Mouse (Mus musculus) embryonic stem cell, embryonic (primary cell): ENCODE data around the gene Irf2bpl.

ENCODE experiments used
- CTCF ChIA-PET, 4 experiments: fragments of 300-600 bp in 2 of 4; fragments of 350-600 bp in 2 of 4; sonication (Branson Sonifier 250); formaldehyde crosslinking; loops; one replicate each; lab custom pipeline; 2022; ENCODE audit warnings: inconsistent platforms in 2 of 4; lab: Charles Lee
- POLR2A ChIA-PET, 4 experiments: fragments of 300-600 bp in 2 of 4; fragments of 350-600 bp in 2 of 4; sonication (Branson Sonifier 250); formaldehyde crosslinking; loops; one replicate each; lab custom pipeline; 2022; ENCODE audit warnings: antibody characterized with exemption in 4 of 4, inconsistent platforms in 1 of 4; lab: Charles Lee

Gene Irf2bpl

DNA sequence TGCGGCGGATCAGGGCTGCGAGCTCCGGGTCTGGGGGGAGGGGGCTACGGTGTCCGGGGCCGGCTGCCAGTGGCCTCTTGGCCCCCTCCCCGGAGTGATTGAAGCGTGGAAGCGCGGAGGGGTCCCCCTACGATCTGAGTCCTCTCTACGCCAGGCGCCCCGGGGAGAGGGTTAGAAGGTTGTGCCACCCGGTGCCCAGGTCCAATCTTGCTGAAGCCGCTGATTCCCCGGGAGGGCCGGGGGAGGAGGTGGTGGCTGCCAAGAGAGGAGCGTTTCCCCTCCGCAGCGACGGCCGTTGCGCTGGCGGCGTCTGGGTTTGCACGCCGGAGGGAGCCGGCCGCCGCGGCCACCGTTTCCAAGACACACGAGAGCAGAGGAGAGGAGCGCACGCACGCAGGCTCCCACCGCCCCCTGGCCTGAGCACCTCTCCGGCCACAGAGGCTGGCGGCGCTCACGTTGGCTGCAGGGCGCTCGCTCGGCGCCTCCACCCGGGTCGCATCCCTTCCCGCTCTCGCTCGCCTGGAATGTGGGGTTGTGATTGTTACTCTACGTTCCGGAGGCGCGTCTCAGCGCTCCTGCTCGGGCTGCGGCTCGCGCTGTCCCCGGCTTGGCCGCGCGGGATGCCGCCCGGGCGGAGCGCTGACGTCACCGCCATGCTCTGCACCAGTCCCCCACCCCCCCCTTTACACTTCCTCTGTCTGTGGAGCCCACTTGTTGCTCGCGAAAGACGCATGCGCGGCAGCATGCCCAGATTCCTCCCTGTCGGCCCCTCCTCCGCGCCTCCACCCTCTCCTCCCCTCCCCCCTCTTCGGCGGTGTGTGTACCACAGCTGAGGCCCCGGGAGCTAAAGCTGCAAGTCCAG, at the start of gene Irf2bpl:
TSS of gene Irf2bpl (minus strand) at position 602 of the 862 bp plus-strand sequence.
- CTCF ChIA-PET, result interaction anchor here (0.6 to 1.8 kb wide), 7 partner anchors 10 to 63 kb away, joined by 4 to 8 read pairs (median 4); partner anchors contain the start of gene Cipc (in 1 of the 4)
- POLR2A ChIA-PET, result interaction anchor here (0.6 to 29.2 kb wide), 83 partner anchors 7 to 1362 kb away, joined by 3 to 529 read pairs (median 7); partner anchors contain the start of gene Cipc (in 1 of the 4)

DNA sequence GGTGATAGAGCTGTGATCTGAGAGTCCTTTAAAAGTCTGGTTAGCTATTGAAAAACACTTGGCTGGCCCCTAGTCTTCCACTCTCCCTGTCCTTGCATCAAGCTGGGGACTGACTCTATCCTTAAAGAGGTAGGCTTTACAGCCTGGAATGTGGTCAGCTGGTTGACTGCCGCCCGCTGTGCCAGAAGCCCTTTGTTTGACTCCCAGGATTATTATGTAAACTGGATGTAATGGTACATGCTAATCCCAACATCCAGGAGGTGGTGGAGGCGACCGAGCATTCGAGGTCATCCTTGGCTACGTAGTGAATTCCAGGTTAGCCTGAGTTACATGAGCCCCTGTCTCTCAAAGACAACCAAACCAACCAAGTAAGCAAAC, 48.0 kb upstream of the Irf2bpl start:
- ChIA-PET CTCF (interaction anchor here (0.5 to 3.7 kb wide), 43 partner anchors 9 to 217 kb away, joined by 3 to 20 read pairs (median 4); partner anchors contain the start of genes Cipc (in 1 of the 4) and Irf2bpl (in 1 of the 4)), POLR2A (interaction anchor here (0.6 to 13.3 kb wide), 121 partner anchors 9 to 1142 kb away, joined by 3 to 294 read pairs (median 6); partner anchors contain the start of genes Cipc (in 3 of the 4), Irf2bpl (in 3 of the 4) and Pomt2 (in 1 of the 4))

DNA sequence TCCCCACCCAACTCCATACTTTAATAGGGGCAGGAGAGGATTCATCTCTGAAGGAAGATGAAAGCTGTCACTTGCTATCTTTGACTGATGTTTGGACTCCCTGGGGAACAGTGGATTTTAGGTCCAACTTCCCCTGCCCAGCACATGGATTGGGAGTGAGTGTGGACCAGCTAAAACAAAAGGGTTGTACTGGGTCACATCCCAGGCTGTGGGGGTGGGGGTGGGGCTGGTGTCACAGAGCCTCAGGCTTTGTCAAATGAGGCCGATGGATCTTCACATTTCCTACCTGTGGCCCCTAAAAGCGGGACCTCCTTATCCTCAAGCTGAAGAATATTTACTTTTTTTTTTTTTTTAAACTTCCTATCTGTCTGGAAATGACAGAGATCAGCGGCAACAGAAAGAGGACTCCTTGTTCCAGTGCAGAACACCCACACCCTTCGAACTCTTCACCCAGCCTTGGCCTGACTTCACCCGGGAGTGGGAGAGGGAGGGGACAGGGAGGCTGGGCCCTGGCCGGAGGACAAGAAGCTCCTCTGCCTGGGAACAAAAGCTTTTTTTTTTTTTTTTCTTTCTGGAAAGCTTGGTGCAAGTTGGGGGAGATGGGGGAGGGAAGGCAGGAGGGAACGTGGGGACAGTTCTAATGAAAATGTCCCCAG, 47.4 kb upstream of the Irf2bpl start:
- POLR2A ChIA-PET, result interaction anchor here (0.6 to 13.3 kb wide), 142 partner anchors 8 to 1141 kb away, joined by 3 to 294 read pairs (median 5); partner anchors contain the start of genes Cipc (in 3 of the 4), Irf2bpl (in 2 of the 4), Pomt2 (in 1 of the 4) and Zdhhc22 (in 1 of the 4)
- CTCF ChIA-PET, result interaction anchor here (0.5 to 3.7 kb wide), 53 partner anchors 8 to 217 kb away, joined by 3 to 20 read pairs (median 4); partner anchors contain the start of genes Cipc (in 2 of the 4) and Irf2bpl (in 1 of the 4)

DNA sequence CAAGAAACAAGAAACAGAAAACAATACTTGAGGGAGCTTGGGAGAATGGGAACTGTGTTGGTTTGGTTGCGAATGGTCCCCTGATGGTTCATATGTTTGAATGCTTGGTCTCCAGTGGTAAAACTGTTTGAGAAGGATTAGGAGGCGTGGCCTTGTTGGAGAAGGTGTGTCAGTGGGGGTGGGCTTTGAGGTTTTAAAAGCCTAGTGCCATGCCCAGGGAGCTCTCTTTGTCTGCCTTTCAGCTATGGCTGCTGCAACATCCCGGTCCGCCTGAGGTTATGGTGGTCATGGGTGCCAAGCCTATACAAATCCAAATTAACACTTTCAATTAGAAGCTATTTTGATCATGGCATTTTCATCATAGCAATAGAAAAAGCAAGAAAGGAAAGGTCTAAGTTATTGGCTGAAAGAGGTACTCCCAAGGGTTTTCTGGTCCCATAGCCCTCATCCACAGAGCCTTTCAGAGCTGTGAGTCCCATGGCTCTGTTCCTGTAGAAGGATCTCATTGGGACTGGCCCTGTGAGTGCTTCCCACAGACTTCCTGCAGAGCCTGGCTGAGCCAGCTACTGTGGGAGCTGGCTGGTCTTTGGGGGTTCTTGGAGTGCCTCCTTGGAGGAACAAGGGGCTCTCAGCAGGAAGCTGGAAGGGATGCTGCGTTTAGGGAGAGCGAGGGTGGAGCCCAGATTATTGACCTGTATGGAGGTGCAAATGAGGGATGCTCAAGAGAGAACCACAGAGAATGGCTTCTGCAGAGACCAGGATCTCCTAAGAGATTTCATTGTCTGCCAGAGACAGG, 46.5 kb upstream of the Irf2bpl start:
- ChIA-PET CTCF (interaction anchor here in 3 of 4 experiments (0.5 to 3.7 kb wide), 25 partner anchors 11 to 163 kb away, joined by 3 to 20 read pairs (median 4); partner anchors contain the start of gene Cipc (in 2 of the 3)), POLR2A (interaction anchor here (0.5 to 13.3 kb wide), 83 partner anchors 8 to 461 kb away, joined by 3 to 294 read pairs (median 9); partner anchors contain the start of genes Cipc (in 3 of the 4), Irf2bpl (in 2 of the 4) and Zdhhc22 (in 1 of the 4))

DNA sequence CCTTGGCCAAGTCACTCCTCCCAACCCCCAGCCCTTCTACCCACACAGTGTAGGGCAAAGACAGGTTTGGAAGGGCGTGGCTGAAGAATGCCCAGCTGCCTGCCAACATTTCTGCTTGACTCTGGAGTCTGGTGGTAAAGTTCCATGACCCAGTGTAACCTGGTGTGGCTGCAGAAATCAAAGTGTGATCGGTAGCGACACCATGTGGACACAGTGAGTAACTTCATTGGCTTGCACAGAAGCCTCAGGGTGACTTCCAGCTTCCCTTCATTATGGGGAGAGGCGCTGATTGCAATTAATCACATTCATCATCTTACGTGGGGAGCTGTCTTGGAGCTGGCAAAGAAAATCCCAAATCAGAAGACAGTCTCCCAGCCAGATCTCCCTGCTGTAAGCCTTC, 39.2 kb upstream of the Irf2bpl start:
- POLR2A ChIA-PET, result interaction anchor here (0.6 to 13.3 kb wide), 94 partner anchors 8 to 156 kb away, joined by 3 to 294 read pairs (median 5); partner anchors contain the start of genes Cipc (in 3 of the 4) and Irf2bpl (in 1 of the 4)
- CTCF ChIA-PET, result interaction anchor here (0.5 to 4.7 kb wide), 101 partner anchors 8 to 1636 kb away, joined by 3 to 88 read pairs (median 5); partner anchors contain the start of genes Cipc (in 1 of the 4), Irf2bpl (in 1 of the 4) and Pomt2 (in 1 of the 4)

DNA sequence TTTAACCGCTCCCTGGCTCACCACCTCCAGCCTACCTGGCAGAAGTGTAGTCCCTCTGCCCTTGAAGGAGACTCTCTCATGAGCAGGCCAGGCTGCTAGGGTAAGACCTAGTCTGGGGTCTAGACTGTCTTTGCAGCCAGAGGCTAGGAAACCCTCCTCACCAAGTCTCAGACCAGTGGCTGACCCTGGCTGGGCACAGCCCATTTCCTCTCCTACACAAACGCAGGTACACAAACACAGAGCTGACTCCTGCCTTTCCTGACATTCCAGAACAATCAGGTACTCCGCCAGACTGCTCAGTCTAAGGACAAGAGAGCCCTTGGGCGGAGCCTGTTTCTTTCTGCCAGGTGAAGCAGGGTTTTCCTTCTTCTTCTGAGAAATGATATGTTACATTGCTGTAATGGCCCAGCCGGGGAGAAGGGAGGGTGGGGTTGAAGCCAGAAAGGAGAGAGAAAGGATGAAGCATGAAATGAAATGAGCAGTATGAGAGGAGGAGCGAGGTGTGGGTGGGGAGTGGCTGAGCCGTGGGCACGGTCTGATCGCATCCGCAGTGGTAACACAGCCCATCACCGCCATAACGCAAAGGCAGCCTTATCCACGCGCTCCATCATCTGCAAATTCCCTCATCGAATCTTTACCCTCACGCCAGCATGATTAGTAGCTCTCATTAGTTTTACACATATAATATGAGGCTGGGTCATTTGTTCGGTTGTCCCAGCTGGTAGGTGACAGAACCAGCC, 34.6 kb upstream of the Irf2bpl start:
- CTCF ChIA-PET, result interaction anchor here (0.6 to 3.5 kb wide), 15 partner anchors 11 to 150 kb away, joined by 3 to 12 read pairs (median 5); no protein-coding TSS in a partner anchor

DNA sequence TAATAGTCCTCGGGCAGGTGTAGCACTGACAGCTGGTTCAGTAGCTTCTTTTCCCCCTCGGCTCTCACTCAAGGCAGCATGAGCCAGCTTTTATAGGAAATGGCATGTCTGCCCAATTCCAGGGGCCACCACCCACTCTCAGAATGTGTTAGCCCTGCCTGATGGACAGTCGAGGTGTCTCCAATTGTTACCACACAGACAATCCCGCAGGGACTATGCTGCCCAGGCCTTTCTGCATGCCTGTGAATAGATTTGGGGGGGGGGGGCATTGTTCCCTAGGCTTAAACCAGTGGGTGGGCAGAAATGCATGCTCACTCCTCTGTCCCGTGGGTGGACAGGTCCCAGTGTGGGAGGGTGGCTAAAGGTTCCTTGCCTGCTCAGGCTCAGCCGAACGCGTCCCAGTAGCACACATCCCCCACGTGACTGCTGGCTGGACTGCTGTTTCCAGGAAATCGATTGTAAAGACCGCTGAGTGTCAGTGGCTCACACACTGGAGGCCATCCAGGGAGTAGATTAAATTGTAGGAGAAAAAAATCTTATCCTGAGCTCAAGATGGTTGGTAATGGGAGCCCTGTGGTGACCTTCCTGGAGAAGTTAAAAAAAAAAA, 33.9 kb upstream of the Irf2bpl start:
- ChIA-PET POLR2A (interaction anchor here (0.6 to 11.1 kb wide), 93 partner anchors 10 to 448 kb away, joined by 3 to 219 read pairs (median 5); partner anchors contain the start of genes Cipc (in 3 of the 4), Irf2bpl (in 2 of the 4), Gstz1 (in 1 of the 4) and Pomt2 (in 1 of the 4)), CTCF (interaction anchor here in 3 of 4 experiments (0.7 to 3.5 kb wide), 11 partner anchors 10 to 150 kb away, joined by 3 to 12 read pairs (median 5); no protein-coding TSS in a partner anchor)

More for the DNA sequence above, 34.6 kb upstream of the Irf2bpl start:
- POLR2A ChIA-PET, result interaction anchor here (0.6 to 11.1 kb wide), 75 partner anchors 10 to 449 kb away, joined by 3 to 219 read pairs (median 7); partner anchors contain the start of genes Cipc (in 2 of the 4) and Irf2bpl (in 2 of the 4)

DNA sequence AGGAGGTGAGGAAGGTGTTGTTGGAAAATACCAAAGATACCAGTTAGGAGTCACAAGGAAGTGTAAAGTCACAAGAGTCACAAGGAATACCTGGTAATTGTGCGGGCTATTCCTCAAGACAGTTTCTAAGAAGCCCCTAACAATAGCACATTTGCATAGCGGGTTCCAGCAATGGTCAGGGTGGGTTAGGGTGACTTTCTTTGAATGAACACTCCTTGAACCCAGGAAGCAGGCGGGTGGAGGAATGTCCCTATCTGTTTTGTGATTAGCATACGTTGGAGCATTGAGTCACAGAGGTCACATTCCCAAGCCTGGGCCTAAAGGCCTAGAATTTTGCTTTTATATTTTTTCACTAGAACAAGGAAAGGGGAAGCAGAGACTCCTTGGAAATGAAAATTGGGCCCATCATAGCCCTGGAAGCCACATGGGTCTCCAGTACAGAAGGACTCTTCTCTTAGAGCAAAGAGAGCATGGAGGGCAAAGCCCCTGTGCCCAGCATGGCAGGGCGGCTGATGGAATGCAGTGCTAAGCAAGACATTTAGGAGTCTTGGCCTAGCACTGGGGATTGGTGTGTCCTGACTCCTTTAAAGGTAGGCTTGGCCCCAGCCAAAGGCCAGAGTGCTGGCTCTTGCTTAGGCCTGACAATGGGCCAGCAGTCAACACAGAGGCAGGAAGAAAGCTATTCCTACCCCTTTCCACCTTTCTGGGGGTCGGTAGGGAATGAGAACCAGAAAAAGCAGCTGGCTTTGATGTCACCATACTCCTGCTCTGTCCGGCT, 32.4 kb upstream of the Irf2bpl start:
- POLR2A ChIA-PET, result interaction anchor here (0.5 to 11.1 kb wide), 92 partner anchors 9 to 1491 kb away, joined by 3 to 219 read pairs (median 5); partner anchors contain the start of genes Cipc (in 3 of the 4), Irf2bpl (in 2 of the 4), Gstz1 (in 1 of the 4) and Pomt2 (in 1 of the 4)
- CTCF ChIA-PET, result interaction anchor here in 3 of 4 experiments (0.6 to 2.1 kb wide), 11 partner anchors 9 to 149 kb away, joined by 3 to 6 read pairs (median 3); no protein-coding TSS in a partner anchor

DNA sequence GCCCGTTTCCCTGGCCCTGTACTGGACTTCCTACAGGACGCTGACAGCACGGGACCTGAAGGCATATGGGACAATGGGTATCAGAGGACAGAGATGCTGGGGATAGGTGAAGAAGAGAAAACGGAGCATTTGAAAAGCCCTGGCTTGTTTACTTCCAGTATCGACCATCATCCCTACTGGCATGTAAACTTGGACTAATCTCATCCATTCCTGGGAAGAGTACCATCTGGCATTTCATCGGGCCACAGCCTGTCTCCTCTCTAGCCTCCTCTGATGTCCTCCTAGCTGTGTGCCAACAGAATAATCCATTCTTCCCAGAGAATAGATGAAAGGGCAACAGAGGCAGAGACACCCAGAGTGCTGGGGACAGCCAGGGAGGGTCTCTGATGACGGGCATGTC, 31.0 kb upstream of the Irf2bpl start:
- POLR2A ChIA-PET, result interaction anchor here (0.5 to 11.1 kb wide), 42 partner anchors 9 to 442 kb away, joined by 3 to 219 read pairs (median 10); partner anchors contain the start of genes Irf2bpl (in 3 of the 4) and Cipc (in 2 of the 4)
- CTCF ChIA-PET, result interaction anchor here in 3 of 4 experiments (0.5 to 3.0 kb wide), 3 partner anchors 8 to 148 kb away, joined by 3 to 16 read pairs (median 3); no protein-coding TSS in a partner anchor

DNA sequence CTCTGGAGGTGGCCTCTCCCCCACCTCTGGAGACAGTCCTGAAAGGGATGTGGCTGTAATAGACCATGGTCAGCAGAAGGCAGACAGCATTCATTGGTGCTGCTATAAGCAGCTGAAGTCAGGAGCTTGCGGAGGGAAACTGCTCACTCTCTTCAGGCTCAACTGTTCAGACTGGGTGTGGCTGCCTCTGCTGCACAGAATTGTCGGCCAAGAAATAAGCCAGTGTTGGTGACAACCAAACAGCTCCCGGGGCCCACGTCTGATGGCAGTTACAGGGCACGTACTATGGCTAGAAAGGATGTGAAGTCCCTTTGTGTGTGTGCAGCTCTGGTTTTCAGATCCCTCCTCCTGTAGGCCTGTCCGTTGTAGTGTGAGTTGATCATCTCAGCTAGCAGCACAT, 30.2 kb upstream of the Irf2bpl start:
- POLR2A ChIA-PET, result interaction anchor here (0.5 to 11.1 kb wide), 57 partner anchors 9 to 441 kb away, joined by 3 to 219 read pairs (median 6); partner anchors contain the start of genes Irf2bpl (in 3 of the 4), Cipc (in 2 of the 4) and Pomt2 (in 1 of the 4)
- CTCF ChIA-PET, result interaction anchor here (0.5 to 4.1 kb wide), 9 partner anchors 9 to 147 kb away, joined by 3 to 25 read pairs (median 4); no protein-coding TSS in a partner anchor

DNA sequence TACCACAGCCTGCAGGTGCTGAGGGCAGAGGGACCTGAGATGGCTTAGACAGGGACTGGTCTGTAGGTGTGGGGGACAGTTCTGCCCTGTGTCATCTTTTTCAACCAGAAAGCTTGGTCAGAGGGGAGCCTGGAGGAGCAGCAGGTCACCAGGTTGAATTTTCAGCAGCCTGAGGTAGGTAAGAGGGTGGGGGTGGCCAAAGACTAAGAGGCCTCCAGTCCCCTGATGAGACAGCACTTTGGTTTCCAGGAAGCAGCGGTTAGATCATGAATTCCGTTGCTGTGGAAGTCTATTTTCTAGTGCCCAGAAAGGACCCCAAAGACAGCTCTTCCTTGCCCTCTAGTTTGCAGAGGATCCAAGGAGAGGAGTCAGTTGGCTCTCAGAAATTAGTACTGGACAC, 29.8 kb upstream of the Irf2bpl start:
- ChIA-PET POLR2A (interaction anchor here (0.7 to 11.1 kb wide), 58 partner anchors 9 to 417 kb away, joined by 3 to 219 read pairs (median 6); partner anchors contain the start of genes Irf2bpl (in 3 of the 4), Cipc (in 2 of the 4) and Pomt2 (in 1 of the 4)), CTCF (interaction anchor here (0.5 to 4.1 kb wide), 11 partner anchors 9 to 146 kb away, joined by 3 to 25 read pairs (median 3); no protein-coding TSS in a partner anchor)

DNA sequence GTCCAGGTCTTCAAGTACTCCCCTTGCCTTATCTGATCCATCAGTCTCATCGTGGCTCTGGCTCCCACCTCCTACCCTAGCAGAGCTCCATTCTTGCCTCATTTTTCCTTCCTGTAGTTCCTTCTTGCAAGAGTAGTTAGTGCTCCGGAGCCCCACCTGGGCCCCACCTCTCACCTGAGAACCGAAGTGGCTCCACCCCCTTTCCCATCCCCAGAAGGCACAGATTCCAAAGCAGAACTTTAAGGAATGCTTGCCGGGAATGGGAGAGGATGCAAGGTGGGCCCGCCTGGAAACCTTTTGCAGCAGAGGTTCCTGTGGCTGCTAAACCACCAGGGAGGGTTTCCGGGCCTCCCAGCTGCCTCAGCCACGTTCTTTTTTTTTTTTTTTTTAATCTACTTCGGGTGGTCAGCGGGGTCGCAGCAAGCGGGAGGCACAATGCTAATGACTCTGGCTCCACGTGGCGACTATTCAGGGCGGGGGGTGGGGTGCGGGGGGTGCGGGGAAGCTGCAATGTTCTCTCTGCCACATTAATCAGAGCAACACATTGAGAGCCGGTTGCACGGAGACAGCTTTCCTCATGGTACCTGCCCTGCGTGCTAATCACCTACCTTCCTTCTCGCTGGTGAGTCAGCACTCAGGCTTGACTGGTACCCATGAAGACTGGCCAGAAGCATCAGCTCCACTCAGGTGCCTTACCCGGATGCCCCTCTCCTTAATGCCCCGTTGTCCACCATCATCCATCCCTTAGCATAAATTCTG, 27.9 kb upstream of the Irf2bpl start:
- ChIA-PET POLR2A (interaction anchor here (0.5 to 11.1 kb wide), 79 partner anchors 8 to 812 kb away, joined by 3 to 219 read pairs (median 5); partner anchors contain the start of genes Cipc (in 2 of the 4) and Irf2bpl (in 2 of the 4)), CTCF (interaction anchor here (0.5 to 4.1 kb wide), 32 partner anchors 8 to 1482 kb away, joined by 3 to 25 read pairs (median 4); no protein-coding TSS in a partner anchor)

DNA sequence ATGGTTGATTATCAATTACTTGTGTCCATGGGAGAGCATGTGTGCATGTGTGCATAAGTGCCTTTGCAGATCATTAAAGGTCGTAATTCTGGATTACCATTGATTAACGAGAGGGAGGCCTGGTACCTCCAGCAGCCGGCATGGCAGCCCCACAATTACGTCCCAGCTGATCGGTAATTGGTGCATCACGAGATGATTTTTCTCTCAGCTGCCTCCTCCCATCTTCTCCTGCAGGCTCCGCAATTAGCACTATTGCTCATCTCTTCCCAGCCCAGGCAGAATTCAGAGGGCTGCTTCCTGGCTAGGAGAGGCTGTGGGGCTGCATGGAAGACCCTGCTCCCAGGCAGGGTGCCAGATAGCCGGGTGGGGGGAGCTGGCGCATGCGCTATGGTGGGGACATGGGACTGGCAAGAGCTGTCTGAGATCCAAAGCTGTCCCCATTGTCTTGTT, 26.9 kb upstream of the Irf2bpl start:
- ChIA-PET CTCF (interaction anchor here (0.6 to 4.1 kb wide), 17 partner anchors 7 to 1046 kb away, joined by 3 to 25 read pairs (median 4); no protein-coding TSS in a partner anchor), POLR2A (interaction anchor here (0.8 to 11.1 kb wide), 60 partner anchors 7 to 442 kb away, joined by 3 to 219 read pairs (median 6); partner anchors contain the start of genes Cipc (in 2 of the 4) and Irf2bpl (in 2 of the 4))
